Mouse (Mus musculus) heart, adult 8-10 months (tissue): ENCODE results near the gene Tom1l1. TPM values are rescaled to one million over a fixed set of nuclear protein-coding genes. Genes with fewer than 3 reads are reported as not detected.
"Not testable (repeated sequence)": the region's sequence is repeated elsewhere in the genome, so short reads cannot be mapped to it uniquely, and the experiment has no call there.

Source experiments
- DNase-seq: peaks from one replicate; pipeline ENCODE4 v3.0.0; 2022; ENCODE audit warnings: low spot score
- total RNA-seq, 4 experiments: library from RNA; stranded (reverse); gene quantifications; 2 replicates each; pipeline ENCODE4 v1.2.4; 2022

The Tom1l1 gene
- total RNA-seq = 10 to 100 TPM; 12.6 to 19.0 (median 16.4) TPM

DNA sequence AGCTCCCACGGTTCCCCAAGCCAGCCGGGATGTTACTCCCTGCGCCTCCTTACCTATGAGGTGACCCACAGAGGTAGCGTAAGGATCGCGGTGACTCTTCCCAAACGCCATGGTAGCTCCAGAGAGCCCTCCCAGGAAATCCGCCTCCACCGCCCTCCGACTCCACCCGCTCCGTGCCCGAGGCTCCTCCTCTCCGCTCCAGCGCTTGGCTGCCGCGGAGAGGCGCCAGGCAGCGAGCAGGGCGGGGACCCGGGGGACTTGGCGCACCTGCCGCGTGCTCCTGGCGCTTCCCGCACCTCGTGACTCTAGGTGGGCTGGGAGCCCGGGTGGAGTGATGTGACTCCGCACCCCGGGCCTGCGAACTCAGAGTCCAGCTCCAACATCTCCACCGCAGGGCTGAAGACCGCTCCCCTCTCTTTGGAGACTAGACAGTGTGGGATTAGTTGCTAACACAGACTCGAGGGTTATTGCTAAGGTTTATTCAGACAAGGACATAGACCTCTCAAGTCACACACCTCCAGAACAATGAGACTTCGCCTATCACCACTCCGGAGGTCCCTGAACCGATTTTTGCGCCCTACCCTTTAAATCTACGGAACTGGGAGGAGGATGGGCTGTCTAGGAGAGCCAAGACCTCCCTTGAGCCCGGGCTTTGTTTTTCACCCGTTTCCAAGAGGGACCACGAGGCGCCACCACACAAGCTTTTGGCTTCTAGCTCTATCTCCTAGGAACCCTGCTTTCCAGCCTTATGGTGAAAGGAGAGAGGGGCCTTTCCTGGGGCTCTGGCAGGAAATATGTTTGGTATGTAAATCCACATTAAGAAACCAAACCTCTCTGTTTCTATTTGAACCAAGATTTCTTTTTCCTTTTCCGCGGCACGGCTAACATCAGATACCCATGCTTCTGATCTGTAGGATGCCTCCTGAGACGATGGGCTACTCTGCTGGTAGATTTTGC, at the start of gene Tom1l1:
Gene Tom1l1, minus strand, starts transcription at position 907 of the 957 bp plus-strand sequence.
- DNase-seq = peak; percentile 49

- no peak for DNase-seq
Observed at GRCm38 (mm10) chr11:90733575-90733974, 45.4 kb upstream of the Tom1l1 start.

GRCm38 (mm10) chr11:90727354-90728125, 39.4 kb upstream of the Tom1l1 start:
- DNase-seq = no peak

DNA sequence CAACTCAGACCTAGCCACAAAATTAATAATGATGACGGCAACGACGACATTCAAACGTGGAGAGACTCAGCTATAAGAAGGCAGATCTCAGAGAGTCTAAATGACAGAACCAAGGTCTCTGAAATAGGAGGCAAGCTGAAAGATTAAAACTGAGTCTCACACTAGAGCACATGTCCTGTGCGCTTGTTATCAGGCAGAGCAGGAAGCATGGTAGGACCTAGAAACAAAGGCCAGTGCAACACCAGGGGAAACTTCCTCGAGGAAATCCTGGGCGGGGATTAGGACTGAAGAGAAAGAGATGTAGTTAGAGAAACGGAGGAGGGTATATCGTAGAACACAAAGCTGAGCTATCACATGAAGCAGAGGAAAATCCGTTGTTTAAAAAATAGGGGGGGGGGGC, 38.6 kb upstream of the Tom1l1 start:
- DNase-seq = no peak

GRCm38 (mm10) chr11:90722304-90722703, 34.1 kb upstream of the Tom1l1 start:
- no peak for DNase-seq

DNA sequence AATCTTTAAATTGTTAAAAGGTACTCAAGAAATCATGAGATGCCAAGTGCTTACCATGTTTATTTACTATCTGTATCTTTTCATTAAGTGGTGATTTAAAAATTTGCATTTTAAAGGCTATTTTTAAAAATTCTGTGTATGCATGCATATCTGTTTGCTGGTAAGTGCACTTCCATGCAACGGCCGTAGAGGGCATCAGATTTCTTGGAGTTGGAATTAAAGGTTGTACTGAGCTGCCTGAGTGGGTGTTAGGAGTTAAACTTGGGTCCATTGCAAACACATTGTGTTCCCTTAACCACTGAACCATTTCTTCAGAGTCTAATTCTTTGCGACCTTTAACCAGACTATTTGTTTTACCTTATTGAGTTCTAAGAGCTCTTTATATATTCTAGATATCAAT, 29.6 kb upstream of the Tom1l1 start:
- DNase-seq = no peak

DNA sequence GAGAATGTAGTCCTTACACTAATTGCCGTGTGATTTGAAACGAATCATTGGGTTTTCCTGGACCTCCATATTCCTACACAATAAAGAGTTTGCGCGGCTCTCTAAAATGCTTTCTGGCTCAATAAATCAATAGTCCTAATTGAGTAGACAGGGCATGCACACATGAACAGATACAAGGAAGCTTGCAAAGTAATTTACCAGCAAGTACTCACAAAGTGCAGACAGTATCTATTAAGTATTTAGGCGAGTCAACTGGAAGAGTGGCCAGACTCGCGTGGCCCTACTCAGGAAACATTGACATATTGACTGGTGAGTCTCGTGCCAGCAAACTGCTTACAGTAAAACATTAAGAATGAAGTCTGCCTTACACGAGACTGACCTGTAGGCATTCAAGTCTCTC, 23.4 kb upstream of the Tom1l1 start:
- DNase-seq = no peak

DNA sequence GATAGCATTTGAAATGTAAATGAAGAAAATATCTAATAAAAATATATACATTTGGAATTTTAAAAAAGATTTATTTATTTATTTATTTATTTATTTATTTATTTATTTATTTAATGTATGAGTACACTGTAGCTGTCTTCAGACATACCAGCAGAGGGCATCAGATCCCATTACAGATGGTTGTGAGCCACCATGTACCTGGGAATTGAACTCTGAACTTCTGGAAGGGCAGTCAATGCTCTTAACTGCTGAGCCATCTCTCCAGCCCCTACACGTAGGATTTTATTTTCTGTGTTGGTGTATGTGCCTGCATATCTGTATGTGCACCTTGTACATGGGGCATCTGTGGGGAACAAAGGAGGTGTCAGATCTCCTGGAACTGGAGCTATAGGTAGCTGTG, 19.0 kb upstream of the Tom1l1 start:
- DNase-seq = not testable (repeated sequence)

GRCm38 (mm10) chr11:90697480-90698240, 9.5 kb upstream of the Tom1l1 start:
- DNase-seq = peak; percentile 22

DNA sequence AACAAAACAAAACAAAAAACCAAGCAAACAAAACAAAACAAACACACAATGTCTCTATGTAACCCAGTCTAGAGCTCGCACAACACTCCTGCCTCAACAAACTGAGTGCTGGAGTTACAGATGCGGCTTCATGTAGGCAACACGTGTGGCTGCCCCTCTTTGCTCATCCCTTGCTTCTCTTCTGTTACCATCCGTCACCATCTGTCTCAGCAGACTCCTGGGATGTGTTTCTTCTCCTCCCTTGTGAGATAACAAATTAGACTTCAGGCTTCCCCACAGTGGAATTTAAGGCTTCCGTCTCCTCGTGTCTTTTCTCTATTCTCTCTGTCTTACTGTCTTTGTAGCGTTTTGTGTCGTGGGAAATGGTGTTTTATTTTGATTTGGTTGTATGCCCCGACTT, 7.6 kb upstream of the Tom1l1 start:
- no peak for DNase-seq

- DNase-seq = no peak
Observed at GRCm38 (mm10) chr11:90694206-90694605, 6.0 kb upstream of the Tom1l1 start.

DNA sequence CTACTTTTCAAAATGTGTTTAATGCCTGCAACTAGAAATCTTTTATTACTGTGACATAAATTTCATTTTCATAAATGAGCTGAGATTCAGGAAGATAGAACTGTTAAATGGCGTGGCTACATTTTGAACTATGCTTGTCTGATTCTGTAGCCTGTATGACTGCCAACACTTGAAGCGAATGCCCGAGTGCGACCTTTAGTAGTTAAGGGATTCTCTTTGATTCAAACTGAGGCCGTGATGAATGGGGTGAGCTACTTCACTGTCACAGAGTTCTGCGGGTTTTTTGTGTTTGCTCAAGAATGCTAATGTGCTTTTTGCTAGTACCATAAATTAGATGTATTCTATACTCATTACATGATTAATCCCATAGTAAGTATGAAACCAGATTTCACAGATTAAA, 2.2 kb upstream of the Tom1l1 start:
- no peak for DNase-seq

GRCm38 (mm10) chr11:90687040-90687439, 1.1 kb downstream of the Tom1l1 start:
- peak; percentile 4 for DNase-seq

GRCm38 (mm10) chr11:90686287-90687025, 1.7 kb downstream of the Tom1l1 start:
- no peak for DNase-seq

GRCm38 (mm10) chr11:90685196-90685595, 3.0 kb downstream of the Tom1l1 start:
- no peak for DNase-seq

GRCm38 (mm10) chr11:90684765-90685164, 3.4 kb downstream of the Tom1l1 start:
- DNase-seq = no peak

- DNase-seq = no peak
Observed at GRCm38 (mm10) chr11:90681171-90681570, 7.0 kb downstream of the Tom1l1 start.

DNA sequence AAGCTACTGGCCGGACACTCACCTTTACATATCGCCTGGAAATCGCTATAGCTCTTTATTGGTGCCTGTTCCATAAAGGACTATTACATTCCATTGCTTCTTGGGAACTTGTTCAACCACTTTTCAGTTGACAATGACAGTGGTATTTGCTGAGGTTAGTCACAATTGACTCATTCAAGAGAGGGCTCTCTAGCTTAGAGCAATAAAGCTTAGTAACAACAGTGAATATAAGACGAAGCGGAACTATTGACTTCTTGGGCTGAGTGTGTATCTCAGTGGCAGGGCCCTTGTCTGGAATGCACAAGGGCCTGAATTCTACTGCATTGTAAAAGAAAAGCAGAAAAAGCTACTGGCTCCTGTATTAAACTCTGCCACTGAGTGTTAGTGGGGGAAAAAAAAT, 9.6 kb downstream of the Tom1l1 start:
- DNase-seq = no peak

- no peak for DNase-seq
Observed at GRCm38 (mm10) chr11:90677771-90678288, 10.3 kb downstream of the Tom1l1 start.

DNA sequence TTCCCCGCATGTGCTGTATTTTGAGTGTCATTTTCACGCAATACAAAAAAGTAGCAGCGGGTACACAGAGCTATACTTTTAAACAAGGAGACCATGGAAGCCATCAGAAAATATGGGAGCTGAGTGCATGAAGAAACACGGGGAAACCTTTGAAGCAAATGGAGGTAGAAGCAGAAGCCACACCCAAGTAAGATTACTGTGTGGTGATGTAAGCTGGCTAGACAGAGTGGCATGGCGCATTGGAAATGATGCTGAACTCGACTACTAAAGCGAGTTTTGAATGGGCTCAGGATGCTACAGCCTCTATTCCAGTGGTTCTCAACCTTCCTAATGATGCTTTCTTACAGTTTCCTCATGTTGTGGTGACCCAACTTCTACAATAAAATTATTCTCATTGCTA, 11.1 kb downstream of the Tom1l1 start:
- DNase-seq = no peak
